Mouse (Mus musculus) cerebellum, postnatal 14 days (tissue): ENCODE measurements at regions not wholly inside any gene's neighbourhood (a gene's known extent, or its start where the extent isn't known, plus 50 kb on each side); places are given as distances from the start of the nearest gene placed in this dataset.
A peak's percentile ranks its signal among the peaks of the same experiment; 100 is the strongest.

ENCODE experiments used
- DNase-seq, 2 experiments: peaks; one replicate each; pipeline ENCODE4 v3.0.0; 2021; ENCODE audit warnings: mixed read lengths in 2 of 2

DNA sequence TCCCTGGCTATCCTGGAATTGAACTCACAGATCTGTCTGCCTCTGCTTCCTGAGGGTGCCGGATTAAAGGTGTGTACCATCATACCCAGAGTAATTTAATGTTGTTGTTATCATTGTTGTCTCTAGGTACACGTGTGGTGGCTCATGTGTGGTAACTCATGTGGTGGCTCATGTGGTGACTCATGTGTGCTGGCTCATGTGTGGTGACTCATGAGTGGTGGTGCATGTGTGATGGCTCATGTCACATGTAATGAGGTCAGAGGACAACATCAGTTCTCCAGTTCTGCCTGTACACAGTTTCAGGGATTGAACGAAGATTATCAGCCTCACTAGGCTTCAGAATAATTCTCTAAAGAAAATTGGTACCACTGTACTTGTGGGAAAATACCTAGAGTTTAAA, 80.2 kb downstream of the Zfp36l2 start:
- no peak for DNase-seq

DNA sequence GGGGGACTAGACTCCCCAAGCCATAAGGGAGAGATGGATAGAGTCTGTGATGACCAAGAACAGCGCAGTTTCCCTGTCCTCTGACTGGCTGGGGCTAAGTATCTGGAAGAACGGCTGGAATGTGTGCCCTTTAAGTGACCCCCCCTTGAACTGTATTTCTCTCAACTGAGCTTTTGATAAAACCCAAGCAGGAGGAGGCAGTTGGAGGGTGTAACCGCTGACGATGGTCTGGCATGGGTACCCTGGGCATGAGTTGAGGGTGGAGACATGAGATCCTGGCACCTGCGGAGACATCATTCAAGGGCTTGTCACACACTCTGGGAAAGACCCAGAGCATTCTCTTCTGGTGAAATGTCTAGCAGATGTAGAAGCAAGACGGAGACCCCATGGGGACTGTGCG, 83.5 kb downstream of the Zfp36l2 start:
- DNase-seq, result no peak

DNA sequence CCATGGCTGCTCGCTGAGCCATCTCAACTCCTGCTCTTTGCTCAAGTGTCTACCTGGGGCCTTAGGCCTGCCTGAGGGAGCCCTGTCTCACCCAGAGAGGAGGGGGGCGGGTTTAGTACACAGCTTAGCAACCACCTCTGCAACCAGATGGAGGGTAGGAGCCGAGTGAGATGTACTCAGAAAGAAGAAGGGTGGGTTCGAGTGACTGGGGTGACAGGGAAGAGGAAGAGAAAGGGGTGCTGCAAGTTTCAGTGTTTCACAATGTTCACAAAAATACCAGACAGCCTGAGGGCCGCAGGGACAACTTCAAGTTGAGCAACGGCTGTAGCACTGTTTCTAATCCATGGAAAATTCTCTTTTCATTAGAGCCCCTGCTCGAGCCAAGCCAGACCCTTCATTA, 84.4 kb downstream of the Zfp36l2 start:
- DNase-seq, result no peak

DNA sequence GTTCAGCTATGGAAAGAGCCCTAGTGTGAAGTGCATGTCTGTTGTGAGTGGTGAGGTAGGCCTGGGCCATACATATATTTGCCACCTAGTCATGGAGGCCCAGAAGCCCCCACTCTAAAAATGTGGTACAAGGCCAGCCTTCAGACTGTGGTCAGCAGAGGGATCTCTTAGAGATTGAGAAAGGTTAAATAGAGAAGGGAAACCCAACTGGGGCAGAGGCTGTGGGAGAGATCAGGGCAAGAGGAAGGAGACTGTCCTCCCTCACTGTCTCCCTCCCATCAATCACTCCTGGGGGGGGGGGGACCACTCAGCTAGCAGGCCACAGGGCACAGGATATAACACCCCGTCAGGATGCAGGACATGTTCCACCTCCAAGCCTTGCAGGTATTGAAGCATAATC, 86.1 kb downstream of the Zfp36l2 start:
- no peak for DNase-seq

DNA sequence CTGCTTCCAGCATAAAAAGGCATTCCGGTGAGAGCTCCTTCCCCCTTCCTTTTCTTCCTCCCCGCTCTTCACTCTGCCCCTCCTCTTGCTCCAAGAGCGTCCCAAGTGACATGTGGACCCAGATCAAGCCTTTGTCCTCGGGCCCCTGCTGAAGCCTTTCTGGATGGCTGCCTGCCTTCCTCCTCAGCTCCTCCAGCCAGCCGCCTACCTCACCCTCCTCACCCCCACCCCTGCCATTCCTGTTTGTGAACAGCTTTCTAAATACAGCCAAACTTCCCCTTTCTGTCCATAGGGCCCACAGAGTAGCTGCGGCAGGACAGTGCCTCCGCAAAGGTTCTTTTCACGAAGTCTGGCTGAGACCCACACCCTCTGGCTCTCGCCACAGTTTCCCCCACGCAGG, 87.2 kb downstream of the Zfp36l2 start:
- DNase-seq, result no peak

DNA sequence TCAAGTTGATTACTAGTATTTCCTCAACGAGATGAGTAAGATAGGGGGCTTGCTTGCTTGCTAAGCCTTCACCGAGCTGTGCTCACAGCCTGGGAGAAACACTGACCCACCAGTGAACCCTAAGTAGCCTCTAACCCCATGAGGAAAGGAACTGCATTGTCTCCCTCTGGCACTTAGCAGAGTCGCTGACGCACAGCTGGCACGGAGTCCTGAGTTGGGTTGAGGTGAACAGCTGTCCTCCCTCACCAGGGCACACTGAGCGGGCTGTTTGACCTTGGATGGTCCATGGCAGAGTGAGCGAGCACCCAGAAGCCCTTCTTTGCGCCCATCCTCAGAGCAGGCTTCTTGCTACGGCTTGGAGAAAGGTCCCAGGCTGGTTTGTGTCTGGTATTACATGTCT, 88.0 kb downstream of the Zfp36l2 start:
- no peak for DNase-seq

DNA sequence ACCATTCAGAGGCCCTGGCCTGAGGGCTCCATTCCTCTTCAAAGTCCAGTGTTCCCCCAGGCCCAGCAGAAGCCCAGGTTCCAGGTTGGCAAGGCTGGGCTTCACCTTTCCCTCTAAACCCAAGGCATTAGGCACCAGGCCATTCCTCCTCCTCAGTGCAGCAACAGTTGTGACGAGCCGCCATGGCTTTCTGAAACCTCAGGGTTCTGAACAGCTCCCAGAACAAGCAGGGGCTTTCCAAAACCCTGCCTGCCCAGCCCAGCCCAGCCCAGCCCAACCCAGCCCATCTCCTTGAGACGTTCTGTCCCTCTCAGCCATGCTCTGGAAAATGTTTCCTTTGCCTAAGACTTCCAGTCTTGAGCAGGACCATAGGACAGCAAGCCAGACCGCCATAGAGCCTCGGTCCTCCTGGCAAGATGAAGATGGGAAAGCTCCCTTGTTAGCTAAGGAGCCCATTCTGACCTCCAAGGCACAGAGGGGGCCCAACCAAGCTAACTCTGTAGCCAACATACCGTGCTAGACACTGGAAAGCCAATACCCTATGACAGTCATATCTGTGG, 89.8 kb downstream of the Zfp36l2 start:
- DNase-seq, result no peak

DNA sequence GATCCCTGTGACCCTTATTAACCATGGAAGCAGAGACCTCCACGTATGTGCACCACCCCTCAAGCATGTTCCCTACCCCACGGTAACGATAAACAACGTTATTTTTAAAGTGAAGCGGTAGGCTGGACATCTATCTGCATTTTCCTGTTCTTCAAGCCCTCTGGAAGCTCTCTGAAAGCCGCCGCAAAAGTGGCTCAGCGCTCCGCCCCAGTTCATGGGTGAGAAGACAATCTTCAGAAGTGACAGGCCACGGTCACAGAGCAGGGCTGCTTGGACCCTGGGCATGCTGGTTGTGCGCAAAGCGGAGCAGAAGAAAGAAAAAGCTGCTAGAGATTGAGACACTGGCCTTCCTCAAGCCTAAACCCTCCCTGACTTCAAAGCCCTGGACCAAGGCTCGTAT, 90.5 kb downstream of the Zfp36l2 start:
- no peak for DNase-seq

DNA sequence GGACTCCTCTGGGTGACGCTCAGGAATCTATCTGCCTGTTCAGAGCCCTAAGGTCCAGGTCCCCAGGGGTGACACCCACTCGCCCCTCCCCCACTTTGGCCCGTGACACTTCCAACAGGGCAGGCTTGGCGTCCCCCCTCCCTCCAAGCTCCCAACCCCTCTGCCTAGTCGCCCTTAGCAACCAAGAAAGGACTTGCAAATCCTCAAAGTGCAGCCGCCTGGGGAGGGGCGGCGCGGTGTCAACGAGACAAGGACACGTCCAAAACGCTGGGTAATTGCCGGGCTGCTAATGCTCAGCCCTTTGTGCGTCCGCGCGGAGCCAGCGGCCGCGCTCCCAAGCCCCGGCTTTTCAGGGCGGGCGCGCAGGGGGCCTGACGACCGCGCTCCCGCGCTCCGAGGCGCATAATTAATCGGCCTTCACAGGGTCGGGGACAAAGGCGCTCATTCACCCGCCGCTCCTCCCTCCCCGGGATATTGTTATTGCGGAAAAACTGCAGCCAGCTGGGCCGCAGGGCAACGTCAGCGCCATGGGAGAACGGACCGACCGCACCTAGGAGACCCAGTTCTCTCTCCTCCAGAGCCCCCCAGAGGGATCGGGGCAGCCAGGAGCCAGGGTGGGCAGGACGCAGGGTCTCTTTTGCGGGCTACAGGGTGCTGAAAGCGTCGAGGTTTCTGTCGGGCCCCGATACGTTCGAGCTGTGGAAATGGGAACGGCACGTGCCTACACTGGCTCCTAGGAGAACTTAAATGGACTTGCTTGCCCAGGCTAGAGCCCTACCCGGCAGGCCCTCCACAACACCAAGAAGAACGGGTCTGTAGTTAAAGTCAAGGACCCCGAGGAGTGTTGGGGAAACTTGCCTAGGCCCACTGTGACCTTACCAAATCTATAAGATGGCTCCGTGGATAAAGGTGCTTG, 91.1 kb downstream of the Zfp36l2 start:
- peak; percentile 48 to 53 for DNase-seq

DNA sequence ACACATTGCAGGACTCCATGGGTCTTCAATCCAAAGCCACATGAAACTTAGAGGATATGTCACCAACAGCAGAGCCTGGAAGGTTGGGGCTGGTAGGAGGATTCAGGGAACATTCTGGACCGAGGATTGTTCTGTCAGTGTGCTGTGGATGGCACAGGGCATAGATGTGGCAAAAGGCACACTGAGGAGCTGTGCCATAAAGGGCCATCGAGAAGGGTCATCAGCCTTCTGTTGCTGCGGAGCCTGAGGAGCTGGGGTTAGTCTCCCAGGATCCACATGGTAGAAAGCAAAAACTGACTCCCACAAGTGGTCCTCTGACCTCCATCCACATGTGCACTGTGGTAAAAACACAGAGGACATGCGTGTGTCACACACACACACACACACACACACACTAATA, 91.9 kb downstream of the Zfp36l2 start:
- DNase-seq, result no peak

DNA sequence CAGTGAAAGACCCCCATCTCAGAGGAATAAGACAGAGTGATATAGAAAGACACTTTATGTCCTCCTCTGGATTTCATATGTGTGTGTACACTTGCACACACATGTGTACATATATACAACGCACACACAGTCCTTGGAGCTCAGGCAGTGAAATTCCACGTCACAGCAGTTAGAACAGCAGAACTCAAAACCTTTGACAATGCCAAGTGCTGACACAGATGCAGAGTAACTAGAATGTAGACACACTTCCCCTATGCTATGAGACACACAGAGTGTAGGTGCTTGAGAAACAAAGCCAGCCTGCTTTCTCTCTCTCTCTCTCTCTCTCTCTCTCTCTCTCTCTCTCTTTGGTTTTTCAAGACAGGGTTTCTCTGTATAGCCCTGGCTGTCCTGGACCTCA, 92.7 kb downstream of the Zfp36l2 start:
- DNase-seq, result no peak

DNA sequence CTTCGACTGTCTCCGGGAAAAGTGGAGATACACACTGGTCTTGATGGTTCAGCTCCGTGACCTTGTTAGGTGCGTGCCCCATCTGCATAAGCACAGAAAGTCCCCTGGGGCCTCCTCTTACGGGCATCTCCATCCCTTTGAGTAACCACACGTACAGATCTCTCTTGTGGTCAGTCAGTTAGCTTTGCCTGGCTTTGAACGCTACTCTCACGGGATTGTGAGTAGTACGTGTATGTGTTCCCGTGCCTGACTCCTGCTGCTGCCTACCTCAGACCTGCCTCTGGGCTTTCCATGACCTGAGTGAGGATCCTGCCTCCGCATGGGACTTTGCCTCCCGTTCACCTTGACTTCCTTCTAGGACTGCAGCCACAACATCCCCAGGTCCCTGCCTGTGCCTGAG, 101.4 kb downstream of the Zfp36l2 start:
- no peak for DNase-seq

DNA sequence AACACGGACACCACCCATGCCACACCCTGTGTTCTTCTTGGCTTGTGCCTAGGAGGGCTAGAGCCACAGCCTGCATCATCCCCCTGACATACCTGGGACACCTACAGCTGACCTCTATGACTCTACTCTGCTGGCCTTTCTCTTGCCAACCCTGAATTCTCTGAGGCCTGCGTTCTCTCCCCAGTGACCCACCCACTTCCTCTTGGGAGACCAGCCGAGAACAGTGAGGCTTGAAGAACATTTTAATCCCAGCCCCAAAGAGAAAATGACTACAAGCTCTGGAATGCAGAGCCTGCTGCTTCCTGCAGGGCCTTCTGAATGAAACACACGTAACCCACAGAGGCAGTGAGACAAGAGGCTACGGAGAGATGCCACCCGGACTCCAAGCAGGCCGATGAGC, 102.0 kb downstream of the Zfp36l2 start:
- no peak for DNase-seq

DNA sequence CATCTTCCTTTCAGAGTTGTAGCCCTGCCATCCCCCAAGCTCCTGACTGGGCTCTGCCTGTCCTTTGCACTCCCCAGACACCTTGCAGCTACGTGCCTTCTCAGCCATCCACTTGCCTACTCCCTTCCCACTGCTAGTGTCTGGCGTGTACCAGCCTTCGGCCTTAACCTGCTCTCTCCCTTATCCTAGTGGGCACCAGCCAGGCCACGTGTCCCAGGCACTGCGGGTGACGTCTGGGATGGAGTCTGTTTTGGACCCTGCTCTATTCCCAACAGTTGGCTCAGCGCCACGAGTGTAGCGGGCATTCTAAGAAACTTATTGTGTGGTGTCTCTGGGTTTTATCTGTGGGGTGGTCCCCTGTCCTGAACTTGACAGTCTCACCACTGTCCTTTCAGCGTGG, 102.5 kb downstream of the Zfp36l2 start:
- peak; percentile 44 to 59 for DNase-seq

DNA sequence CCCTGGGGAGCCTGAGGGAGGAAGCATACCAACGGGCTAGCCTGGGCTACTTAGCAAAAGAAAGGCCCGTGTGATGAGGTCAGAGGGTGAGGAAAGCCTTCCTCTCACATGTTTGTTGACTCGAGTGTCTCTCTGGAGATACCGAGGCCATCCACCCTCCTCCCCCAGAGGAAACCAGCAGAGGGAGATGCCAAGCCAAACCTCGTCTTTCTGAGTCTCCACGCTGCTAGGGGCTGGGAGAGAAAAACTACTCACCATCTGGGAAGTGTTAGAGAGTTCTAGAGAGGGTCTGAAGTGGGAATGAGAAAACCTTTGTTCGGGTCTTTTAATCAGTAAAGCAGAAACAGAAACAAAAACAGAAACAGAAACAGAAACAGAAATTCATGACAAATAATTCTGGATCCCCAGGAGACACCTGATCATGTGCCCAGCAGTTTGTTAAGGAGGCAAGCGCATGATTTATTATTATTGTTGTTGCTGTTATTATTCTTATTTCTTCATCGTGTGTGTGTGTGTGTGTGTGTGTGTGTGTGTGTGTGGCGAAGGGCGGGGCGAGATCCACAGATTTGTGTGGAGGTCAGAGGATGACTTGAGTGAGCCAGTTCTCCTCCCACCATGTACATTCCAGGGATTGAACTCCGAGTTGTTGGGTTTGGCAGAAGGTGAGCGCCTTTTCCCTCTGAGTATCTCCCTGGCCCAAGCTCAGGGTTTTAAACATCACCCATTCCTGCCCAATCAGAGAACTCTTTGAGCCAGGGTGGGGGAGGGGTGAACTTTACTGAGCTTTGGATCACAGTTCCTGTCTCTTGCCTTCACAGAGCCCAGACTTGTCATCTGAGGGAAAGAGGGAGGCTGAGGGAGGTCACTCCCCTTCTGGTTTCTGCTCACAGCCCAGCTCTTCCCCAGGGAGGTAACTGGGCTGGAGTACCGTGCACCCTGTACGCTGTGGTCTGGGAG, 104.2 kb downstream of the Zfp36l2 start:
- peak in 1 of 2 experiments; percentile 40 for DNase-seq

DNA sequence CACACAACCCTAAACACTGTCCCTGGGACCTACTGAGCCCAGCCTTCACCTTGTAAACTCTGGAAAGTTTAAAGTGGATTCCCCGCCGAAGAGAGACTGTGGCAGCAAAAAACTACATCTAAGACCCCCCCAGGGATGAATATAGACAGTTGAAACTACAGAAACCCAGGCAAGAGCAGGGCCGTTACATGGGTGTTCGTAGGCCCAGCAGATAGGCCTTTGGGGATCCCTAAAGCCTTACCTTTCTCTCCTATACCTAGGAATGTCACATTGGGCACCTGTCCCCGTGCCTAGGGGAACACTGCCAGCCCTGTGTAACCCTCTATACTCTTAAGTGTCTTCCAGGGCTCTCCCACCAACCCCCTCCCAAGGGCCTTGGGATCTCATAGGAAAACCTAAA, 105.2 kb downstream of the Zfp36l2 start:
- DNase-seq, result no peak

DNA sequence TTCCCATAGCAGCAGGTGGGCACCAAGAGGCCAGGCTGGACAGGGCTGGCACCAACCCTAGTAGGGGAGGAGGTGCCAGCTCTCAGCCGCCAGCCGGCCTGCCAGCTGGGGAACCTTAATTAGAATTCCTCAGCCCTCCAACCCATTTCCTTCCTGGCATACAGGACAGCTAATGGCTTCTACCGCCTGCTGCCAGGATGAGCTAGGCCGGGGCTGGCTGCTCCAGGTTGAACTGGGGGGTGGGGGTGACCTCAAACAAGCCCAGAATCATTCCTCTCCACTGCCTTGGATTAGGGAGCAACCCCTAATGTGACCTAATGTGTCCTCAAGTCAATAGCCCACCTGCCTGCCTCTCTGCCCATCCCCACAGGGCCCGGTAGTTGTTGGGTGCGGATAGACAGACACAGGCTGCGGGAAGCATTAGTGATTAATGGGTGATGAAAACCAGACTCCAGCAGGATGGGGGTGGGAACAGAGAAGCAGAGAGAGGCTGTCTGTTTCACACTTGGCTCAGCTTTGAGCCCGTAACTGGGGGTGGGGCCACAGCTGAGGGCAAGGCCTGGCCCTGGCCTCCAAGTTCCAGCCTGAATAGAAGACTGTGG, 105.9 kb downstream of the Zfp36l2 start:
- peak; percentile 76 to 78 for DNase-seq

DNA sequence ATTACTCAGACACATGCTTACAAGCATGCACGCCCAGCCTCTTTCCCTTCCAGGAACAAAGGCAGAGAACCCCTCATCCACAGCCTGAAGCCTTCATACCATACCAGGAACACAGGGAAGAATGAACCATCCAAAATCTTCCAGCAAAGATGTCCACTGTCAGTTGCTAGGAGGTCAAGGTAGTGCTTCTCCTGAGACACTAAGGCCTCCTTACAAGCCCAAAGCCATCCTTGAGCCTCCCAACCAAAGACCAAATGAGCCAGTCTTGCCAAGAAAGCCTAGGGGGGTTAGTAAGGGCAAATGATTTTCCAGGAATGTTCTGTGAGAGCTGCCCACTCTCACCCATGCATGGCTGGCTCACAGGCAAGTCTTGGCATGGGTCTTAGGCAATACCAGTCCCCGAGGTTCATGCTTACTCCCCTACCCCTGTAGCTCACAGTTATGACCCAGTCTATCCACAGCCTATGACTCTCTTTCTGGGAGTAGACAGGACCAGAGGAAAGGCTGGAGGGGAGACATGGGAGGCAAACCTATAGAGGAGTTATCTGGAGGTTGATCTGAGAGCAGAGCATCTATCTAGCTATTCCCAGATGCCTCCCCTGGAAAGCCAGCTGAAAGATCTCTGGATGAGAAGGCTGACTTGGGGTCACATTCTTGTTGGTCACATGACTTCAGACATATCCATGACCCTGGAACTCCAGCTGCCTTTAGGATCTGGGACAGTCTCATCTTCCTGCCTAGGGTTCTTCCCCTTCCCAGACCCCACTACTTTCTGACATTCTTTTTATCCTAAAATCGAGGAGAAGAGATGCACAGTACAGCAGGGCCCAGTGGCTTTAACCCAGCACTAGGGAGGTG, 112.4 kb downstream of the Zfp36l2 start:
- DNase-seq, result no peak

DNA sequence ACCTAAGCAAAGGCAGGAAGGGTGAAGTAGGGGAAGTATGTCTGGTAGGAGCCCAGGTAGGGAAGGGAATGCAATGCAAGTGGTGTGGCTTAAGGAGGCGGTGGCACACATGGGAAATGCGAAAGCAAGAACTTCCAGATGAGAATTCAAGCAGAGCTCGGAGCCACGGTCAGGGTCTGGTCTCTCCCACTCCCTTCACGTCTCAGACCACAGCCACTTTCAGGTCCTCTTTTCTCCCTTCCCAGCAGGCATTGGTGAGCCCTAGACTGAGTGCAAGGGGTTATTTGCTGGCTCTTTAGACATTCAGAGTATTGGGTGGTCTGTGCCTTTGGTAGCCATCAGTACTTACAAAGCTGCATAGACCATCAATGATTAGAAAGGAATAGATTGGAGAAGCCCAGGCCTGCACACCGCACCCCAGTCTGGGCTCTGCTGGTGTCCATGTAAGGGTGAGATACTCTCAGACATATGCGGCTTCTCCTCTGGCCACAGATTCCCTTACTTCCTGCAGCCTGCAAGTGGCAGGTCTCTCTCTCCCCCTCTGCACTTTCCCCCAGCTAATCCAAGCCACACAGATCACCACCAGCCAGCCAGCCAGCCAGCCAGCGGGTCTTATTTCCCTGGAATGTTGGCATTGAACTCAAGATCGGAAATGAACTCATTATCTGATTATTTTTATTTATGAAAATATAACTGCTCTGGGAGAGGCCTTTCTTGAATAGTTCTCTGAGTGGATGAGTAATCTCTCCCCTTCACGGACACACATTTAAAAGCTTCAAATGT, 113.6 kb downstream of the Zfp36l2 start:
- no peak for DNase-seq

DNA sequence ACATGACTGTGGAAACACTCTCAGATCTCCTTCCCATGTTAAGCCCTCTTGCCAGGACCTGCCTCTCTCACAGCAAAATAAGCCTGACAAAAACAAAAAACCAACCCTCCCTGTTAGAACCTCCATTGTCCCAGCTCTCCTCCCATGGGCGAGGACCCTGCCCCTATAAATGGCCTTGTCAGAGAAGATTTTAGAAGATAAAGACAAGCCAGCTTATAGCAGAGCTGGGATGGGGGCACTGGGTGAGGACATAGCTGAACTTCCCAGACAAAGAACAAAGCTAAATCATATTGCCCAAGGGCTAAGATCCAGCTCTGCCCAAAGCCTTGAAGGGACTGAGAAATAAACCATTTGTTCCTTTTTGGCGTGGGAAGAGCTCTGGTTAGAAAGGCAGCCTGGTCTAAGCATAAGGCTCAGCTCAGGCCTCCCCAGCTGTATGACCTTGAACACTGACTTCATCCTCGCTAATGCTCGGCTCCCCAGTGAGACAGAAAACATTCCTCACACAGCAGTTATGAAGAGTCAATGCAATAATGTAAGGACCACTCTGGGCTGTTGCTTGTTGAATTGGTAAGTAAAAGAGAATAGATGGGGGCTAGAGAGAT, 115.2 kb downstream of the Zfp36l2 start:
- no peak for DNase-seq

DNA sequence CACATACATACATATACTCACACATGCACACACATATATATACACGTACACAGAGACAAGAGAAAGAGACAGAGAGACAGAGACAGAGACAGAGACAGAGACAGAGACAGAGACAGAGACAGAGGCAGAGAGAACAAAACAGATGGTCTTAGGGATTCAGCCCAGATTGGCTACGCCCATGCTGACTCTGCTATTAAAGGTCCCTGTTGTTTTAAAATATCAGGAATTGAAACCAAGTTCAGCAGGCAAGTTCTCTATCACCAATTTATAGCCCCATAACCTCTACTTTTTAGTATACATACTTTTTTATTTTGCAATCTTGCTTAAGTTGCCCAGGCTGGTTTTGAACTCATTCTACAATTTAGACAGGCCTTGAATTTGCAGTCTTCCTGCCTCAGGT, 115.9 kb downstream of the Zfp36l2 start:
- no peak for DNase-seq
